Mouse (Mus musculus) midbrain, embryonic 12.5 days (tissue): ENCODE data around the gene Rrp1. TPM values are rescaled to one million over a fixed set of nuclear protein-coding genes. Genes with fewer than 3 reads are reported as not detected.
"Not testable (repeated sequence)": the region's sequence is repeated elsewhere in the genome, so short reads cannot be mapped to it uniquely, and the experiment has no call there.

Experiments
- ATAC-seq: fragments of 200-750 bp; cut with Nextera tagmentation; 2 replicates; pipeline ENCODE4 v1.8.0; 2017; ENCODE audit warnings: low read depth, moderate TSS enrichment, moderate library complexity; ENCODE audit not compliant: low FRiP score
- H3K27ac ChIP-seq: fragments of 300-500 bp; sonication (generic); replicated peaks from 2 replicates; pipeline ENCODE4 v1.5.1; 2016; ENCODE audit warnings: mild to moderate bottlenecking
- H3K27me3 ChIP-seq: fragments of 300-500 bp; sonication (generic); 2 replicates; pipeline ENCODE4 v1.6.1; 2016; ENCODE audit warnings: mild to moderate bottlenecking
- H3K36me3 ChIP-seq: fragments of 300-500 bp; sonication (generic); 2 replicates; pipeline ENCODE4 v1.6.1; 2016
- H3K4me1 ChIP-seq: fragments of 300-500 bp; sonication (generic); 2 replicates; pipeline ENCODE4 v1.6.1; 2016
- H3K4me2 ChIP-seq: fragments of 300-500 bp; sonication (generic); replicated peaks from 2 replicates; pipeline ENCODE4 v1.6.1; 2016; ENCODE audit warnings: mild to moderate bottlenecking, moderate library complexity
- H3K4me3 ChIP-seq: fragments of 300-500 bp; sonication (generic); 2 replicates; pipeline ENCODE4 v1.5.1; 2016; ENCODE audit warnings: mild to moderate bottlenecking
- H3K9ac ChIP-seq: fragments of 300-500 bp; sonication (generic); replicated peaks from 2 replicates; pipeline ENCODE4 v1.6.1; 2016; ENCODE audit warnings: mild to moderate bottlenecking, moderate library complexity
- H3K9me3 ChIP-seq: fragments of 300-500 bp; sonication (generic); 2 replicates; pipeline ENCODE4 v1.6.1; 2016; ENCODE audit warnings: mild to moderate bottlenecking
- WGBS: fragments of 180-500 bp; shearing (Covaris S2); methylation state at CpG from one replicate; pipeline ENCODE4 v1.1.7; 2016; 5-methylcytosine and 5-hydroxymethylcytosine counted together
- polyA plus RNA-seq: library from polyadenylated mRNA; unstranded; fragments of >200 nt; fragmentation: Nextera tagmentation; extraction: Ambion mirVana; gene quantifications from 2 replicates; pipeline ENCODE4 v1.2.1, GENCODE M21; 2016

The Rrp1 gene
- polyA plus RNA-seq, 1 experiment from 2014 or later: 320 TPM

- 36% methylated on average over 4 of the region's 4 CpGs for WGBS
- ATAC-seq: no peak
- H3K4me2 ChIP-seq: no peak overlapping the region
- H3K4me3 ChIP-seq: no peak overlapping the region
- no peaks in the 10 kb centered on the region for H3K27me3 ChIP-seq
- H3K9ac ChIP-seq: no peak overlapping the region
- H3K36me3 ChIP-seq: no peaks in the 10 kb centered on the region
- no peak overlapping the region for H3K27ac ChIP-seq
- no peaks in the 10 kb centered on the region for H3K9me3 ChIP-seq
- 0 out of 2 replicates have a peak, but pooled peaks cover 2% of the 10 kb centered on the region for H3K4me1 ChIP-seq
Measured at GRCm38 (mm10) chr10:78367586-78367985, 45.3 kb downstream of the Rrp1 start.

GRCm38 (mm10) chr10:78366851-78367312 lies 46.0 kb downstream of the Rrp1 start:
- Histone ChIP-seq H3K36me3 (no peaks in the 10 kb centered on the region), H3K9ac (no peak overlapping the region), H3K27me3 (no peaks in the 10 kb centered on the region), H3K27ac (no peak overlapping the region), H3K4me1 (0 out of 2 replicates have a peak, but pooled peaks cover 2% of the 10 kb centered on the region), H3K4me2 (no peak overlapping the region), H3K4me3 (no peak overlapping the region), H3K9me3 (no peaks in the 10 kb centered on the region)
- no peak for ATAC-seq
- 75% methylated on average over 9 of the region's 9 CpGs for WGBS

GRCm38 (mm10) chr10:78366195-78366834 lies 46.5 kb downstream of the Rrp1 start:
- H3K36me3 ChIP-seq: no peaks in the 10 kb centered on the region
- 0 out of 2 replicates have a peak, but pooled peaks cover 2% of the 10 kb centered on the region for H3K4me1 ChIP-seq
- ATAC-seq: no peak
- H3K27me3 ChIP-seq: no peaks in the 10 kb centered on the region
- no peaks in the 10 kb centered on the region for H3K9me3 ChIP-seq
- 37% methylated on average over 5 of the region's 5 CpGs for WGBS
- H3K4me2 ChIP-seq: no peak overlapping the region
- no peak overlapping the region for H3K9ac ChIP-seq
- no peak overlapping the region for H3K27ac ChIP-seq
- no peak overlapping the region for H3K4me3 ChIP-seq

- Histone ChIP-seq H3K9me3 (no peaks in the 10 kb centered on the region), H3K4me2 (no peak overlapping the region), H3K27ac (no peak overlapping the region), H3K36me3 (no peaks in the 10 kb centered on the region), H3K4me1 (0 out of 2 replicates have a peak, but pooled peaks cover 2% of the 10 kb centered on the region), H3K4me3 (no peak overlapping the region), H3K27me3 (no peaks in the 10 kb centered on the region), H3K9ac (no peak overlapping the region)
- ATAC-seq: no peak
- 91% methylated on average over 6 of the region's 6 CpGs for WGBS
Measured at GRCm38 (mm10) chr10:78365555-78365954, 47.3 kb downstream of the Rrp1 start.

- no peak overlapping the region for H3K9ac ChIP-seq
- H3K27ac ChIP-seq: no peak overlapping the region
- no peaks in the 10 kb centered on the region for H3K36me3 ChIP-seq
- H3K4me3 ChIP-seq: no peak overlapping the region
- H3K9me3 ChIP-seq: no peaks in the 10 kb centered on the region
- no peak for ATAC-seq
- H3K4me2 ChIP-seq: no peak overlapping the region
- 0 out of 2 replicates have a peak, but pooled peaks cover 2% of the 10 kb centered on the region for H3K4me1 ChIP-seq
- 83% methylated on average over 2 of the region's 2 CpGs for WGBS
- H3K27me3 ChIP-seq: no peaks in the 10 kb centered on the region
Measured at GRCm38 (mm10) chr10:78364106-78364505, 48.7 kb downstream of the Rrp1 start.

- WGBS: 90% methylated on average over 6 of the region's 6 CpGs
- Histone ChIP-seq H3K27ac (no peak overlapping the region), H3K27me3 (no peaks in the 10 kb centered on the region), H3K4me2 (no peak overlapping the region), H3K36me3 (no peaks in the 10 kb centered on the region), H3K9ac (no peak overlapping the region), H3K4me1 (0 out of 2 replicates have a peak, but pooled peaks cover 2% of the 10 kb centered on the region), H3K9me3 (no peaks in the 10 kb centered on the region), H3K4me3 (no peak overlapping the region)
- no peak for ATAC-seq
Measured at GRCm38 (mm10) chr10:78363366-78363765, 49.5 kb downstream of the Rrp1 start.

- 88% methylated on average over 2 of the region's 2 CpGs for WGBS
- no peak overlapping the region for H3K27ac ChIP-seq
- no peaks in the 10 kb centered on the region for H3K36me3 ChIP-seq
- H3K4me1 ChIP-seq: no peaks in the 10 kb centered on the region
- H3K4me2 ChIP-seq: no peak overlapping the region
- ATAC-seq: no peak
- H3K9me3 ChIP-seq: no peaks in the 10 kb centered on the region
- H3K27me3 ChIP-seq: no peaks in the 10 kb centered on the region
- no peak overlapping the region for H3K4me3 ChIP-seq
- H3K9ac ChIP-seq: no peak overlapping the region
Measured at GRCm38 (mm10) chr10:78361951-78362350, 50.9 kb downstream of the Rrp1 start.

GRCm38 (mm10) chr10:78360290-78360711 lies 52.5 kb downstream of the Rrp1 start:
- Histone ChIP-seq H3K36me3 (no peaks in the 10 kb centered on the region), H3K4me2 (no peak overlapping the region), H3K4me3 (no peak overlapping the region), H3K9ac (no peak overlapping the region), H3K27ac (no peak overlapping the region), H3K4me1 (no peaks in the 10 kb centered on the region), H3K9me3 (no peaks in the 10 kb centered on the region), H3K27me3 (no peaks in the 10 kb centered on the region)
- ATAC-seq: no peak
- 82% methylated on average over 3 of the region's 3 CpGs for WGBS

GRCm38 (mm10) chr10:78358999-78359398 lies 53.8 kb downstream of the Rrp1 start:
- not testable (repeated sequence) for H3K36me3 ChIP-seq, H3K9ac ChIP-seq, ATAC-seq, H3K27ac ChIP-seq, H3K4me1 ChIP-seq, H3K9me3 ChIP-seq, H3K27me3 ChIP-seq, H3K4me3 ChIP-seq, H3K4me2 ChIP-seq
- 92% methylated on average over 3 of the region's 3 CpGs for WGBS

GRCm38 (mm10) chr10:78358266-78358665 lies 54.6 kb downstream of the Rrp1 start:
- no peak overlapping the region for H3K9ac ChIP-seq
- no peaks in the 10 kb centered on the region for H3K9me3 ChIP-seq
- no peak for ATAC-seq
- H3K27me3 ChIP-seq: no peaks in the 10 kb centered on the region
- no peak overlapping the region for H3K4me2 ChIP-seq
- no peak overlapping the region for H3K27ac ChIP-seq
- H3K4me3 ChIP-seq: no peak overlapping the region
- 92% methylated on average over 4 of the region's 4 CpGs for WGBS
- H3K36me3 ChIP-seq: no peaks in the 10 kb centered on the region
- H3K4me1 ChIP-seq: no peaks in the 10 kb centered on the region

GRCm38 (mm10) chr10:78357742-78358141 lies 55.1 kb downstream of the Rrp1 start:
- no peak for ATAC-seq
- Histone ChIP-seq H3K4me1 (no peaks in the 10 kb centered on the region), H3K4me2 (no peak overlapping the region), H3K27me3 (no peaks in the 10 kb centered on the region), H3K27ac (no peak overlapping the region), H3K4me3 (no peak overlapping the region), H3K36me3 (no peaks in the 10 kb centered on the region), H3K9me3 (no peaks in the 10 kb centered on the region), H3K9ac (no peak overlapping the region)
- WGBS: 90% methylated on average over 5 of the region's 5 CpGs

- H3K36me3 ChIP-seq: no peaks in the 10 kb centered on the region
- no peak overlapping the region for H3K4me2 ChIP-seq
- H3K27ac ChIP-seq: no peak overlapping the region
- no peak for ATAC-seq
- peaks cover 5% of the 10 kb centered on the region for H3K4me1 ChIP-seq
- H3K4me3 ChIP-seq: no peak overlapping the region
- no peaks in the 10 kb centered on the region for H3K9me3 ChIP-seq
- no peaks in the 10 kb centered on the region for H3K27me3 ChIP-seq
- 92% methylated on average over 1 of the region's 1 CpGs for WGBS
- no peak overlapping the region for H3K9ac ChIP-seq
Measured at GRCm38 (mm10) chr10:78355931-78356593, 56.8 kb downstream of the Rrp1 start.
